Mouse (Mus musculus): ENCODE results near the gene Ube2r2. TPM values are rescaled to one million over a fixed set of nuclear protein-coding genes. Genes with fewer than 3 reads are reported as not detected.

Ube2r2 gene
- polyA plus RNA-seq, 1 experiment from 2014 or later = 81.7 TPM

Other genes starting within 250 kb of the Ube2r2 start
- gene Spink4, start 215.7 kb upstream of the Ube2r2 start, polyA plus RNA-seq (2015; fragmentation: Nextera tagmentation; extraction: Ambion mirVana) = 1.1 and 31.9 TPM in 2 replicates
- gene Bag1, start 187.4 kb upstream of the Ube2r2 start, polyA plus RNA-seq (2015; fragmentation: Nextera tagmentation; extraction: Ambion mirVana) = 218 and 220 TPM in 2 replicates
- gene Chmp5, start 187.3 kb upstream of the Ube2r2 start, polyA plus RNA-seq (2015; fragmentation: Nextera tagmentation; extraction: Ambion mirVana) = 114 and 121 TPM in 2 replicates
- 87.3 and 87.9 TPM in 2 replicates for gene Nfx1, start 164.8 kb upstream of the Ube2r2 start, polyA plus RNA-seq (2015; fragmentation: Nextera tagmentation; extraction: Ambion mirVana)
- gene Aqp7, start 87.6 kb upstream of the Ube2r2 start, polyA plus RNA-seq (2015; fragmentation: Nextera tagmentation; extraction: Ambion mirVana) = 0.88 and 1.1 TPM in 2 replicates
- gene Aqp3, start 37.6 kb upstream of the Ube2r2 start, polyA plus RNA-seq (2015; fragmentation: Nextera tagmentation; extraction: Ambion mirVana) = 29.0 and 33.1 TPM in 2 replicates
- 30.4 and 33.1 TPM in 2 replicates for gene Nol6, start 11.3 kb upstream of the Ube2r2 start, polyA plus RNA-seq (2015; fragmentation: Nextera tagmentation; extraction: Ambion mirVana)
- gene Ubap2, start 139.4 kb downstream of the Ube2r2 start, polyA plus RNA-seq (2015; fragmentation: Nextera tagmentation; extraction: Ambion mirVana) = 66.8 and 68.5 TPM in 2 replicates
- gene Dcaf12, start 179.1 kb downstream of the Ube2r2 start, polyA plus RNA-seq (2015; fragmentation: Nextera tagmentation; extraction: Ambion mirVana) = 65.7 and 67.9 TPM in 2 replicates
- gene Ubap1, start 213.3 kb downstream of the Ube2r2 start, polyA plus RNA-seq (2015; fragmentation: Nextera tagmentation; extraction: Ambion mirVana) = 62.3 and 63.0 TPM in 2 replicates

Measured in kidney, embryonic 15.5 days (tissue).